Mouse (Mus musculus): ENCODE data around the gene Olfr209.

- TF ChIP-seq POLR2A (IDR thresholded peaks at IDR 0.05; ENCODE audit: extremely low read depth, insufficient read depth, low read length) (no peak), CTCF (IDR thresholded peaks at IDR 0.05; ENCODE audit: extremely low read depth, insufficient read depth, low read length) (no peak)
Measured at GRCm38 (mm10) chr16:59404798-59405197, 41.0 kb upstream of the Olfr209 start.
